Mouse (Mus musculus) adrenal gland, adult 2 months (tissue): ENCODE measurements around the gene Zfp958. TPM values are rescaled to one million over a fixed set of nuclear protein-coding genes. Genes with fewer than 3 reads are reported as not detected.
A peak's percentile ranks its signal among the peaks of the same experiment; 100 is the strongest.
"Not testable (repeated sequence)": the region's sequence is repeated elsewhere in the genome, so short reads cannot be mapped to it uniquely, and the experiment has no call there.

ENCODE experiments used
- DNase-seq: peaks from one replicate; pipeline ENCODE4 v3.0.0; 2021
- long read RNA-seq: library from polyadenylated mRNA; stranded (forward); transcript quantifications from one replicate; pipeline ENCODE4 v2.0.0, GENCODE M21; 2021
- polyA plus RNA-seq: library from polyadenylated mRNA; depleted of rRNA; stranded (reverse); fragments of >200 nt; gene quantifications from 2 replicates; pipeline ENCODE4 v1.2.3, GENCODE M21; 2012; rRNA removed
- total RNA-seq, 2 experiments: library from RNA; stranded (reverse); gene quantifications; 2 replicates each; pipeline ENCODE4 v1.2.3; 2021

The Zfp958 gene
- total RNA-seq (10 to 100 TPM; 18.2 to 19.1 TPM), polyA plus RNA-seq (0.09 and 0.13 TPM in 2 replicates)
- long read RNA-seq, transcript Zfp958-202 (4 exons, 2,364 nt) = major isoform, 5 of 5 reads
- long read RNA-seq, partial matches to known transcripts = 0 of 5 reads
- long read RNA-seq, other reads (novel, unspliced or antisense) = 0 of 5 reads

- peak; percentile 94 for DNase-seq
Measured at GRCm38 (mm10) chr8:4612932-4613853, at the start of gene Zfp958. TSS of gene Zfp958 (plus strand) at chr8:4613167.

GRCm38 (mm10) chr8:4581986-4582385 lies 31.0 kb upstream of the Zfp958 start:
- DNase-seq = no peak

- DNase-seq = no peak
Measured at GRCm38 (mm10) chr8:4582754-4583178, 30.2 kb upstream of the Zfp958 start.

GRCm38 (mm10) chr8:4584660-4585059 lies 28.3 kb upstream of the Zfp958 start:
- DNase-seq = no peak

GRCm38 (mm10) chr8:4586356-4586755 lies 26.6 kb upstream of the Zfp958 start:
- DNase-seq = no peak

GRCm38 (mm10) chr8:4588165-4589000 lies 24.6 kb upstream of the Zfp958 start:
- peak; percentile 17 for DNase-seq

GRCm38 (mm10) chr8:4608896-4609295 lies 4.1 kb upstream of the Zfp958 start:
- DNase-seq = no peak

GRCm38 (mm10) chr8:4611626-4612175 lies 1.3 kb upstream of the Zfp958 start:
- not testable (repeated sequence) for DNase-seq

- DNase-seq = no peak
Measured at GRCm38 (mm10) chr8:4627349-4627748, 14.4 kb downstream of the Zfp958 start.

- DNase-seq = no peak
Measured at GRCm38 (mm10) chr8:4637071-4637470, 24.1 kb downstream of the Zfp958 start.

- not testable (repeated sequence) for DNase-seq
Measured at GRCm38 (mm10) chr8:4642974-4643373, 30.0 kb downstream of the Zfp958 start.

GRCm38 (mm10) chr8:4656536-4656935 lies 43.6 kb downstream of the Zfp958 start:
- DNase-seq = peak; percentile 26

GRCm38 (mm10) chr8:4675191-4676003 lies 62.4 kb downstream of the Zfp958 start:
- no peak for DNase-seq

- no peak for DNase-seq
Measured at GRCm38 (mm10) chr8:4676586-4676985, 63.6 kb downstream of the Zfp958 start.

- peak; percentile 98 for DNase-seq
Measured at GRCm38 (mm10) chr8:4677265-4678217, 64.6 kb downstream of the Zfp958 start.

- peak; percentile 91 for DNase-seq
Measured at GRCm38 (mm10) chr8:4678218-4678907, 65.4 kb downstream of the Zfp958 start.

GRCm38 (mm10) chr8:4678908-4679545 lies 66.1 kb downstream of the Zfp958 start:
- DNase-seq = no peak

- no peak for DNase-seq
Measured at GRCm38 (mm10) chr8:4679796-4680195, 66.8 kb downstream of the Zfp958 start.
